Mouse (Mus musculus) MEL (cell line): Measurements from ENCODE around the gene Olfr1160. TPM values are rescaled to one million over a fixed set of nuclear protein-coding genes. Genes with fewer than 3 reads are reported as not detected.

ENCODE experiments used
- DNase-seq: peaks from one replicate; pipeline ENCODE4 v3.0.0; 2011; ENCODE audit warnings: low read depth, low spot score
- H3K27ac ChIP-seq: 2 replicates; pipeline ENCODE4 v1.5.1; 2012; ENCODE audit warnings: low read depth, mild to moderate bottlenecking, control low read depth, low read length, moderate library complexity; ENCODE audit not compliant: control insufficient read depth
- H3K27me3 ChIP-seq, 2 experiments: fragments of 150-350 bp in 1 of 2; sonication (generic) in 1 of 2; 2 replicates each; pipeline ENCODE4 v1.6.1; 2012; ENCODE audit warnings: low read length in 2 of 2, mild to moderate bottlenecking in 2 of 2, improper control_type of control experiment in 1 of 2, moderate library complexity in 1 of 2; ENCODE audit not compliant: insufficient read depth in 2 of 2, control insufficient read depth in 1 of 2
- H3K36me3 ChIP-seq, 2 experiments: 2 replicates each; pipeline ENCODE4 v1.6.1; 2012 to 2014; ENCODE audit warnings: low read length in 2 of 2, improper control_type of control experiment in 1 of 2, inconsistent platforms in 1 of 2, mild to moderate bottlenecking in 1 of 2; ENCODE audit not compliant: insufficient read depth in 2 of 2, control insufficient read depth in 1 of 2
- H3K4me1 ChIP-seq, 2 experiments: fragments of 150-350 bp in 1 of 2; sonication (generic) in 1 of 2; 2 replicates each; pipeline ENCODE4 v1.6.1; 2012; ENCODE audit warnings: low read length in 2 of 2, improper control_type of control experiment in 1 of 2, mild to moderate bottlenecking in 1 of 2; ENCODE audit not compliant: insufficient read depth in 2 of 2, control insufficient read depth in 1 of 2
- H3K4me3 ChIP-seq, 2 experiments: fragments of 150-350 bp in 1 of 2; sonication (generic) in 1 of 2; 2 replicates each; pipeline ENCODE4 v1.5.1; 2012; ENCODE audit warnings: low read depth in 2 of 2, low read length in 2 of 2, mild to moderate bottlenecking in 2 of 2, moderate library complexity in 2 of 2, control low read depth in 1 of 2, improper control_type of control experiment in 1 of 2; ENCODE audit not compliant: control insufficient read depth in 1 of 2, insufficient read depth in 1 of 2
- H3K79me2 ChIP-seq: 2 replicates; pipeline ENCODE4 v1.6.1; 2012; ENCODE audit warnings: mild to moderate bottlenecking, low read length, moderate library complexity; ENCODE audit not compliant: control insufficient read depth, poor library complexity, insufficient read depth
- H3K9ac ChIP-seq: 2 replicates; pipeline ENCODE4 v1.6.1; 2012; ENCODE audit warnings: low read depth, mild to moderate bottlenecking, control low read depth, low read length, moderate library complexity; ENCODE audit not compliant: control insufficient read depth, poor library complexity, severe bottlenecking
- H3K9me3 ChIP-seq: fragments of 150-350 bp; sonication (generic); replicated peaks from 2 replicates; pipeline ENCODE4 v1.6.1; 2012; ENCODE audit warnings: mild to moderate bottlenecking, low read length, improper control_type of control experiment, moderate library complexity; ENCODE audit not compliant: insufficient read depth
- CHD1 ChIP-seq: IDR thresholded peaks from 2 replicates; pipeline ENCODE4 v1.6.1; 2012; ENCODE audit warnings: low read depth, mild to moderate bottlenecking, inconsistent platforms, low read length, improper control_type of control experiment
- CHD2 ChIP-seq: IDR thresholded peaks from 2 replicates; pipeline ENCODE4 v1.6.1; 2011; ENCODE audit warnings: low read length, improper control_type of control experiment
- E2F4 ChIP-seq: IDR thresholded peaks from 2 replicates; pipeline ENCODE4 v1.6.1; 2011; ENCODE audit warnings: low read depth, low read length, improper control_type of control experiment, borderline replicate concordance
- EP300 ChIP-seq, 2 experiments: IDR thresholded peaks; 2 replicates each; pipeline ENCODE4 v1.6.1; 2011; ENCODE audit warnings: improper control_type of control experiment in 2 of 2, low read length in 2 of 2, low read depth in 1 of 2, mild to moderate bottlenecking in 1 of 2
- ETS1 ChIP-seq: IDR thresholded peaks from 2 replicates; pipeline ENCODE4 v1.6.1; 2012; ENCODE audit warnings: low read depth, mild to moderate bottlenecking, inconsistent platforms, low read length, improper control_type of control experiment, moderate library complexity
- GABPA ChIP-seq: IDR thresholded peaks from 2 replicates; pipeline ENCODE4 v1.6.1; 2012; ENCODE audit warnings: low read depth, mild to moderate bottlenecking, inconsistent platforms, low read length, improper control_type of control experiment, moderate library complexity
- GATA1 ChIP-seq: IDR thresholded peaks from 2 replicates; pipeline ENCODE4 v1.6.1; 2011; ENCODE audit warnings: low read depth, low read length, improper control_type of control experiment
- KAT2A ChIP-seq: conservative IDR thresholded peaks from 2 replicates; pipeline ENCODE4 v1.6.1; 2012; ENCODE audit warnings: low read depth, low read length, improper control_type of control experiment, inconsistent platforms
- MAFK ChIP-seq: IDR thresholded peaks from 2 replicates; pipeline ENCODE4 v1.6.1; 2011; ENCODE audit warnings: low read depth, mild to moderate bottlenecking, low read length, improper control_type of control experiment, borderline replicate concordance
- MAX ChIP-seq: IDR thresholded peaks from 2 replicates; pipeline ENCODE4 v1.6.1; 2011; ENCODE audit warnings: low read length, improper control_type of control experiment
- MAZ ChIP-seq: IDR thresholded peaks from 2 replicates; pipeline ENCODE4 v1.6.1; 2012; ENCODE audit warnings: low read depth, mild to moderate bottlenecking, inconsistent platforms, low read length, improper control_type of control experiment
- MEF2A ChIP-seq: IDR thresholded peaks from 2 replicates; pipeline ENCODE4 v1.6.1; 2014; ENCODE audit warnings: low read depth, mild to moderate bottlenecking, inconsistent platforms, low read length, improper control_type of control experiment; ENCODE audit not compliant: poor library complexity, insufficient replicate concordance, severe bottlenecking; ENCODE audit errors: extremely low read depth
- MXI1 ChIP-seq: IDR thresholded peaks from 2 replicates; pipeline ENCODE4 v1.6.1; 2011; ENCODE audit warnings: mild to moderate bottlenecking, low read depth, low read length, improper control_type of control experiment
- MYC ChIP-seq: IDR thresholded peaks from 2 replicates; pipeline ENCODE4 v1.6.1; 2011; ENCODE audit warnings: low read depth, mild to moderate bottlenecking, low read length, improper control_type of control experiment, moderate library complexity
- NELFE ChIP-seq: IDR thresholded peaks from 2 replicates; pipeline ENCODE4 v1.6.1; 2011; ENCODE audit warnings: low read depth, low read length, improper control_type of control experiment
- NRF1 ChIP-seq: IDR thresholded peaks from 2 replicates; pipeline ENCODE4 v1.6.1; 2014; ENCODE audit warnings: low read depth, mild to moderate bottlenecking, inconsistent platforms, low read length, improper control_type of control experiment, moderate library complexity; ENCODE audit not compliant: poor library complexity, insufficient read depth, severe bottlenecking
- POLR2A ChIP-seq, 2 experiments: IDR thresholded peaks; 2 replicates each; pipeline ENCODE4 v1.6.1; 2011 to 2012; ENCODE audit warnings: low read length in 2 of 2, mild to moderate bottlenecking in 2 of 2, control low read depth in 1 of 2, improper control_type of control experiment in 1 of 2, low read depth in 1 of 2, moderate library complexity in 1 of 2; ENCODE audit not compliant: control insufficient read depth in 1 of 2, insufficient read depth in 1 of 2, poor library complexity in 1 of 2
- POLR2AphosphoS5 ChIP-seq: IDR thresholded peaks from 2 replicates; pipeline ENCODE4 v1.6.1; 2012; ENCODE audit warnings: low read depth, borderline replicate concordance, mild to moderate bottlenecking, inconsistent platforms, low read length, moderate library complexity, mixed read lengths
- SIN3A ChIP-seq: IDR thresholded peaks from 2 replicates; pipeline ENCODE4 v1.6.1; 2012; ENCODE audit warnings: low read length, improper control_type of control experiment, inconsistent platforms
- TAL1 ChIP-seq: IDR thresholded peaks from 2 replicates; pipeline ENCODE4 v1.6.1; 2012; ENCODE audit warnings: mild to moderate bottlenecking, inconsistent platforms, low read length, moderate library complexity, mixed read lengths
- TCF12 ChIP-seq: IDR thresholded peaks from 2 replicates; pipeline ENCODE4 v1.6.1; 2014; ENCODE audit warnings: low read depth, mild to moderate bottlenecking, inconsistent platforms, low read length, improper control_type of control experiment, moderate library complexity
- UBTF ChIP-seq: IDR thresholded peaks from 2 replicates; pipeline ENCODE4 v1.6.1; 2012; ENCODE audit warnings: low read depth, mild to moderate bottlenecking, inconsistent platforms, low read length, improper control_type of control experiment, moderate library complexity, borderline replicate concordance; ENCODE audit not compliant: insufficient read depth
- USF1 ChIP-seq: IDR thresholded peaks from 2 replicates; pipeline ENCODE4 v1.6.1; 2014; ENCODE audit warnings: low read depth, mild to moderate bottlenecking, inconsistent platforms, low read length, improper control_type of control experiment, moderate library complexity
- ZC3H11A ChIP-seq: IDR thresholded peaks from 2 replicates; pipeline ENCODE4 v1.6.1; 2012; ENCODE audit warnings: low read depth, mild to moderate bottlenecking, inconsistent platforms, low read length, improper control_type of control experiment
- ZKSCAN1 ChIP-seq: IDR thresholded peaks from 2 replicates; pipeline ENCODE4 v1.6.1; 2012; ENCODE audit warnings: low read depth, mild to moderate bottlenecking, inconsistent platforms, low read length, improper control_type of control experiment, moderate library complexity
- ZMIZ1 ChIP-seq: IDR thresholded peaks from 2 replicates; pipeline ENCODE4 v1.6.1; 2012; ENCODE audit warnings: low read depth, mild to moderate bottlenecking, inconsistent platforms, low read length, improper control_type of control experiment, moderate library complexity
- polyA plus RNA-seq, 2 experiments: library from polyadenylated mRNA; stranded (reverse) in 1 of 2; unstranded in 1 of 2; fragments of >175 nt in 1 of 2; fragments of >200 nt in 1 of 2; gene quantifications; 2 replicates each; pipeline versions ENCODE4 v1.2.1 to v1.2.4; 2012; ENCODE audit warnings: low replicate concordance in 2 of 2, low read depth in 1 of 2; ENCODE audit not compliant: insufficient read length in 2 of 2, insufficient read depth in 1 of 2, missing spikeins in 1 of 2
- total RNA-seq: library from RNA; depleted of rRNA; stranded (reverse); fragments of 300-350 nt; gene quantifications from 2 replicates; pipeline ENCODE4 v1.2.3, GENCODE M21; 2012; rRNA removed

Gene Olfr1160
- not detected in 2 replicates for total RNA-seq
- not detected for polyA plus RNA-seq

DNA sequence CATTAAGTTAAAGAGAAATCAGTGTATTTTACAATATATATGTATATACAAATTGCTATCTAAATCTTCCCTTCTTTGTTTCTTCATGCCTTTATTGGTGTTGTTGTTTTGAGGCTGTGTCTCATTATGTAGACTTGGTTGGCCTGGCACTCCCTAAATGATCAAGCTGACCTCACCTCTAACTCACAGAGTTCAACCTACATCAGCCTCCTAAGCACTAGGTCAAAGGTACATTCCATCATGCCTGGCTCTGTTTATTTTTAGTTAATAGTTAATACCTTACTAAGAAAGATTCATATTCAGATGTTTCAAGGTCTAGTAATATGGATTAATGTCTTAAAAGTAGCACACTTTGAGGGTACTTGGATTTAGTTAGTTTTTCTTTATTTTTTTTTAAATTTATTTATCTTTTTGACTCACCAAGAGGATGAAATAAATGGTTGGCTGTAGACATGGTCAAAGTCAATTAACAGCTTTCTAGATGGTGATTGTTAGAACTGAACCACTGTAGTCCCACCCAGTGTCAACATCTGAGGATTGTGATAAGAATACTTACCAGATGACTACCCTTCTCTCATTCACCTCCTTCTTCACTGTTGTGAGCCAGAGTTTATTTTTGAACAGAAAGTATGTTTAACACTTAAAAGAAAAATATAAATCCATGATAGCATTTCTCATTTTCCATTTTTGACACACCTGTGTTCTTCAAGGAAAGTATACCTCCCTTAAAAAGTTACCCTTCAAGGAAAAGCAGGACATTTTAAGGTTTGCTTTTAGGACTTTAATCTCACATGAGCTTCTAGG lies at the start of gene Olfr1160:
Olfr1160 (minus strand) TSS at position 754 of the 804 bp plus-strand sequence.
- Histone ChIP-seq H3K9me3 (no peaks in the 10 kb centered on the region), H3K79me2 (no peaks in the 10 kb centered on the region), H3K27ac (no peak within 1 kb of the TSS), H3K36me3 (no peaks in the 10 kb centered on the region), H3K9ac (no peak within 1 kb of the TSS), H3K27me3 (no peaks in the 10 kb centered on the region), H3K4me3 (no peak within 1 kb of the TSS), H3K4me1 (no peaks in the 10 kb centered on the region)
- DNase-seq = no peak
- TF ChIP-seq KAT2A (no peak), GATA1 (no peak), MAFK (no peak), ZMIZ1 (no peak), ZC3H11A (no peak), NELFE (no peak), POLR2AphosphoS5 (no peak), GABPA (no peak), MYC (no peak), USF1 (no peak), TCF12 (no peak), MAX (no peak), MAZ (no peak), UBTF (no peak), EP300 (IDR thresholded peaks at IDR 0.05; ENCODE audit: low read depth in 1 of 2, low read length in 2 of 2) (no peak), ZKSCAN1 (no peak), TAL1 (no peak), MEF2A (no peak)

- H3K9me3 ChIP-seq = no peaks in the 10 kb centered on the region
- H3K27ac ChIP-seq = no peak within 1 kb of the TSS
- no peak within 1 kb of the TSS for H3K9ac ChIP-seq
- no peak within 1 kb of the TSS for H3K4me3 ChIP-seq
- H3K4me1 ChIP-seq = no peaks in the 10 kb centered on the region
- TF ChIP-seq MAX (no peak), USF1 (no peak), POLR2A (IDR thresholded peaks at IDR 0.05; ENCODE audit: control insufficient read depth in 1 of 2, insufficient read depth in 1 of 2, low read depth in 1 of 2, low read length in 2 of 2, poor library complexity in 1 of 2) (no peak), CHD1 (no peak), MXI1 (no peak), NRF1 (no peak), MAZ (no peak), MYC (no peak), ETS1 (no peak), GATA1 (no peak), E2F4 (no peak), POLR2AphosphoS5 (no peak), SIN3A (no peak), ZC3H11A (no peak), TCF12 (no peak), GABPA (no peak), CHD2 (no peak)
- no peak for DNase-seq
- H3K79me2 ChIP-seq = no peaks in the 10 kb centered on the region
- H3K36me3 ChIP-seq = no peaks in the 10 kb centered on the region
- H3K27me3 ChIP-seq = no peaks in the 10 kb centered on the region
Observed at GRCm38 (mm10) chr2:88051029-88051428, 43.0 kb upstream of the Olfr1160 start, which contains the start of gene Olfr1162. TSS of gene Olfr1162 (minus strand) at chr2:88051129.
